Mouse (Mus musculus): Measurements from ENCODE around the gene Fras1. TPM values are rescaled to one million over a fixed set of nuclear protein-coding genes. Genes with fewer than 3 reads are reported as not detected.
A peak's percentile ranks its signal among the peaks of the same experiment; 100 is the strongest.

Fras1 gene
- total and polyA plus RNA-seq, 2 experiments, result 0.75 to 1.1 TPM

- DNase-seq (ENCODE audit: extremely low read depth, low read depth, low spot score), result peak; percentile 95
- H3K36me3 ChIP-seq (ENCODE audit: control insufficient read depth, insufficient read depth, low read length), result no peaks in the 10 kb centered on the region
- H3K4me1 ChIP-seq (ENCODE audit: control insufficient read depth, insufficient read depth, low read length), result peaks cover 13% of the 10 kb centered on the region
- peak overlapping the region; percentile 100 for H3K27ac ChIP-seq (replicated peaks; ENCODE audit: insufficient read depth, low read depth, low read length)
- peak overlapping the region; percentile 69 for H3K9ac ChIP-seq (ENCODE audit: low read depth, low read length)
- no peak for TF ChIP-seq CTCF (IDR thresholded peaks at IDR 0.05; ENCODE audit: low read depth, low read length)
- no peak for TF ChIP-seq POLR2A (IDR thresholded peaks at IDR 0.05; ENCODE audit: extremely low read depth, insufficient read depth, low read length)
- H3K79me2 ChIP-seq (ENCODE audit: control insufficient read depth, insufficient read depth, low read length), result no peaks in the 10 kb centered on the region
- H3K27me3 ChIP-seq (ENCODE audit: control insufficient read depth, insufficient read depth, low read length), result no peaks in the 10 kb centered on the region
- 27% methylated on average over 3 of the region's 3 CpGs for WGBS
- H3K4me3 ChIP-seq (ENCODE audit: insufficient read depth, low read depth, low read length), result peak overlapping the region; percentile 33; the same call in 1 of the 2 replicates
Observed at GRCm38 (mm10) chr5:96536527-96536926, 162.8 kb downstream of the Fras1 start.

- Histone ChIP-seq H3K79me2 (ENCODE audit: control insufficient read depth, insufficient read depth, low read length) (no peaks in the 10 kb centered on the region), H3K4me1 (ENCODE audit: control insufficient read depth, insufficient read depth, low read length) (peaks cover 13% of the 10 kb centered on the region), H3K4me3 (ENCODE audit: insufficient read depth, low read depth, low read length) (peak overlapping the region; percentile 33; the same call in 1 of the 2 replicates), H3K9ac (ENCODE audit: low read depth, low read length) (peak overlapping the region; percentile 69), H3K36me3 (ENCODE audit: control insufficient read depth, insufficient read depth, low read length) (no peaks in the 10 kb centered on the region), H3K27me3 (ENCODE audit: control insufficient read depth, insufficient read depth, low read length) (no peaks in the 10 kb centered on the region), H3K27ac (replicated peaks; ENCODE audit: insufficient read depth, low read depth, low read length) (peak overlapping the region; percentile 100)
- peak; percentile 96 for DNase-seq (ENCODE audit: extremely low read depth, low read depth, low spot score)
- TF ChIP-seq POLR2A (IDR thresholded peaks at IDR 0.05; ENCODE audit: extremely low read depth, insufficient read depth, low read length) (no peak), CTCF (IDR thresholded peaks at IDR 0.05; ENCODE audit: low read depth, low read length) (no peak)
- whole genome bisulfite sequencing, result 23% methylated on average over 7 of the region's 7 CpGs
Observed at GRCm38 (mm10) chr5:96536937-96537336, 163.2 kb downstream of the Fras1 start.

GRCm38 (mm10) chr5:96544112-96544511, 170.4 kb downstream of the Fras1 start:
- peaks cover 6% of the 10 kb centered on the region; the same call in 1 of the 2 replicates for H3K4me1 ChIP-seq (ENCODE audit: control insufficient read depth, insufficient read depth, low read length)
- no peak overlapping the region for H3K9ac ChIP-seq (ENCODE audit: low read depth, low read length)
- no peak overlapping the region for H3K27ac ChIP-seq (replicated peaks; ENCODE audit: insufficient read depth, low read depth, low read length)
- no peak overlapping the region for H3K4me3 ChIP-seq (ENCODE audit: insufficient read depth, low read depth, low read length)
- WGBS, result 90% methylated on average over 4 of the region's 4 CpGs
- no peaks in the 10 kb centered on the region for H3K79me2 ChIP-seq (ENCODE audit: control insufficient read depth, insufficient read depth, low read length)
- no peaks in the 10 kb centered on the region for H3K36me3 ChIP-seq (ENCODE audit: control insufficient read depth, insufficient read depth, low read length)
- TF ChIP-seq CTCF (IDR thresholded peaks at IDR 0.05; ENCODE audit: low read depth, low read length) (no peak), POLR2A (IDR thresholded peaks at IDR 0.05; ENCODE audit: extremely low read depth, insufficient read depth, low read length) (no peak)
- no peaks in the 10 kb centered on the region for H3K27me3 ChIP-seq (ENCODE audit: control insufficient read depth, insufficient read depth, low read length)
- no peak for DNase-seq (ENCODE audit: extremely low read depth, low read depth, low spot score)

GRCm38 (mm10) chr5:96545994-96546393, 172.2 kb downstream of the Fras1 start:
- peak overlapping the region; percentile 69; the same call in 1 of the 2 replicates for H3K27ac ChIP-seq (replicated peaks; ENCODE audit: insufficient read depth, low read depth, low read length)
- peak overlapping the region; percentile 33; the same call in 1 of the 2 replicates for H3K4me3 ChIP-seq (ENCODE audit: insufficient read depth, low read depth, low read length)
- H3K36me3 ChIP-seq (ENCODE audit: control insufficient read depth, insufficient read depth, low read length), result no peaks in the 10 kb centered on the region
- peak; percentile 88 for DNase-seq (ENCODE audit: extremely low read depth, low read depth, low spot score)
- no peak overlapping the region for H3K9ac ChIP-seq (ENCODE audit: low read depth, low read length)
- no peaks in the 10 kb centered on the region for H3K27me3 ChIP-seq (ENCODE audit: control insufficient read depth, insufficient read depth, low read length)
- 54% methylated on average over 5 of the region's 5 CpGs for WGBS
- TF ChIP-seq POLR2A (IDR thresholded peaks at IDR 0.05; ENCODE audit: extremely low read depth, insufficient read depth, low read length) (no peak), CTCF (IDR thresholded peaks at IDR 0.05; ENCODE audit: low read depth, low read length) (no peak)
- peaks cover 6% of the 10 kb centered on the region; the same call in 1 of the 2 replicates for H3K4me1 ChIP-seq (ENCODE audit: control insufficient read depth, insufficient read depth, low read length)
- H3K79me2 ChIP-seq (ENCODE audit: control insufficient read depth, insufficient read depth, low read length), result no peaks in the 10 kb centered on the region

- no peaks in the 10 kb centered on the region for H3K4me1 ChIP-seq (ENCODE audit: control insufficient read depth, insufficient read depth, low read length)
- no peaks in the 10 kb centered on the region for H3K36me3 ChIP-seq (ENCODE audit: control insufficient read depth, insufficient read depth, low read length)
- no peak overlapping the region for H3K27ac ChIP-seq (replicated peaks; ENCODE audit: insufficient read depth, low read depth, low read length)
- no peak overlapping the region for H3K9ac ChIP-seq (ENCODE audit: low read depth, low read length)
- no peak for DNase-seq (ENCODE audit: extremely low read depth, low read depth, low spot score)
- H3K79me2 ChIP-seq (ENCODE audit: control insufficient read depth, insufficient read depth, low read length), result no peaks in the 10 kb centered on the region
- TF ChIP-seq POLR2A (IDR thresholded peaks at IDR 0.05; ENCODE audit: extremely low read depth, insufficient read depth, low read length) (no peak), CTCF (IDR thresholded peaks at IDR 0.05; ENCODE audit: low read depth, low read length) (no peak)
- no peak overlapping the region for H3K4me3 ChIP-seq (ENCODE audit: insufficient read depth, low read depth, low read length)
- H3K27me3 ChIP-seq (ENCODE audit: control insufficient read depth, insufficient read depth, low read length), result no peaks in the 10 kb centered on the region
- 88% methylated on average over 12 of the region's 12 CpGs for WGBS
Observed at GRCm38 (mm10) chr5:96554940-96555679, 181.4 kb downstream of the Fras1 start.
